Mouse (Mus musculus) heart, postnatal 10 days (tissue): ENCODE results near the gene Lancl3. TPM values are rescaled to one million over a fixed set of nuclear protein-coding genes. Genes with fewer than 3 reads are reported as not detected.
"Not testable (repeated sequence)": the region's sequence is repeated elsewhere in the genome, so short reads cannot be mapped to it uniquely, and the experiment has no call there.

Source experiments
- DNase-seq, 2 experiments: peaks; one replicate each; pipeline ENCODE4 v3.0.0; 2021
- intact Hi-C: fragments of 180-260 bp; cut with DNase I; formaldehyde crosslinking; loops from one replicate; pipeline ENCODE4 v1.15.1; 2025
- total RNA-seq, 2 experiments: library from RNA; stranded (reverse); gene quantifications; 2 replicates each; pipeline ENCODE4 v1.2.3; 2021

The Lancl3 gene
- total RNA-seq, 2 experiments from 2014 or later: 4.3 to 4.8 TPM

- no peak for DNase-seq
- intact Hi-C loops: no loop called here
Measured at GRCm38 (mm10) chrX:9256766-9257165, 57.1 kb downstream of the Lancl3 start, which contains the start of gene Gm14862. Gene Gm14862 (minus strand): TSS chrX:9256899.

- DNase-seq: no peak
- intact Hi-C loops: no loop called here
Measured at GRCm38 (mm10) chrX:9257831-9258230, 58.1 kb downstream of the Lancl3 start.

GRCm38 (mm10) chrX:9259267-9259666, 59.6 kb downstream of the Lancl3 start:
- DNase-seq: no peak
- intact Hi-C loops: no loop called here

GRCm38 (mm10) chrX:9271112-9271511, 71.4 kb downstream of the Lancl3 start:
- DNase-seq: peak; percentile 19 to 29
- intact Hi-C loops: no loop called here

- DNase-seq: no peak
- intact Hi-C loops: no loop called here
Measured at GRCm38 (mm10) chrX:9271947-9272459, 72.3 kb downstream of the Lancl3 start.

GRCm38 (mm10) chrX:9272460-9273361, 73.0 kb downstream of the Lancl3 start, which contains the start of gene Xk:
Gene Xk (plus strand): TSS chrX:9272756.
- DNase-seq: peak; percentile 54 to 59
- intact Hi-C loops: no loop called here

GRCm38 (mm10) chrX:9273377-9274002, 73.8 kb downstream of the Lancl3 start:
- intact Hi-C loops: no loop called here
- no peak for DNase-seq

GRCm38 (mm10) chrX:9274321-9274720, 74.6 kb downstream of the Lancl3 start:
- no peak for DNase-seq
- intact Hi-C loops: no loop called here

GRCm38 (mm10) chrX:9283464-9283863, 83.8 kb downstream of the Lancl3 start, which contains the start of gene H2al1m:
Gene H2al1m (plus strand): TSS chrX:9283764.
- intact Hi-C loops, DNase-seq: not testable (repeated sequence)

- intact Hi-C loops, DNase-seq: not testable (repeated sequence)
Measured at GRCm38 (mm10) chrX:9293140-9293829, 93.6 kb downstream of the Lancl3 start.

- DNase-seq: no peak
- intact Hi-C loops: no loop called here
Measured at GRCm38 (mm10) chrX:9298413-9298864, 98.7 kb downstream of the Lancl3 start.

- intact Hi-C loops: no loop called here
Measured at GRCm38 (mm10) chrX:9302791-9303190, 103.1 kb downstream of the Lancl3 start.

GRCm38 (mm10) chrX:9303455-9303854, 103.8 kb downstream of the Lancl3 start:
- no peak for DNase-seq
- intact Hi-C loops: no loop called here

More at GRCm38 (mm10) chrX:9302791-9303190, 103.1 kb downstream of the Lancl3 start:
- no peak for DNase-seq

- intact Hi-C loops: not testable (repeated sequence)
Measured at GRCm38 (mm10) chrX:9316457-9316856, 116.8 kb downstream of the Lancl3 start.

More at GRCm38 (mm10) chrX:9316457-9316856, 116.8 kb downstream of the Lancl3 start:
- DNase-seq: not testable (repeated sequence)

Other genes starting within 250 kb of the Lancl3 start
- gene Fthl17b, start 236.9 kb upstream of the Lancl3 start, total RNA-seq: not detected
- gene Fthl17c, start 223.3 kb upstream of the Lancl3 start, total RNA-seq: not detected
- not detected for gene Fthl17d, start 213.1 kb upstream of the Lancl3 start, total RNA-seq
- not detected for gene Fthl17e, start 166.4 kb upstream of the Lancl3 start, total RNA-seq
- not detected for gene Fthl17f, start 136.9 kb upstream of the Lancl3 start, total RNA-seq
- gene 4930402K13Rik, start 95.3 kb upstream of the Lancl3 start, total RNA-seq: not detected
- not detected for gene Gm14862, start 57.0 kb downstream of the Lancl3 start, total RNA-seq
- gene Xk, start 72.9 kb downstream of the Lancl3 start, total RNA-seq: 1 to 10 TPM; 4.2 to 4.7 TPM
- gene H2al1m, start 83.9 kb downstream of the Lancl3 start, total RNA-seq: under 1 TPM in 1 of 2 experiments, not detected in 1; 0.72 TPM
- gene H2al1k, start 150.7 kb downstream of the Lancl3 start, total RNA-seq: not detected